Mouse (Mus musculus): Measurements from ENCODE around the gene Rab26. TPM values are rescaled to one million over a fixed set of nuclear protein-coding genes. Genes with fewer than 3 reads are reported as not detected.
A peak's percentile ranks its signal among the peaks of the same experiment; 100 is the strongest.

Gene Rab26
- polyA plus RNA-seq, 1 experiment from 2014 or later = 0.40 TPM

DNA sequence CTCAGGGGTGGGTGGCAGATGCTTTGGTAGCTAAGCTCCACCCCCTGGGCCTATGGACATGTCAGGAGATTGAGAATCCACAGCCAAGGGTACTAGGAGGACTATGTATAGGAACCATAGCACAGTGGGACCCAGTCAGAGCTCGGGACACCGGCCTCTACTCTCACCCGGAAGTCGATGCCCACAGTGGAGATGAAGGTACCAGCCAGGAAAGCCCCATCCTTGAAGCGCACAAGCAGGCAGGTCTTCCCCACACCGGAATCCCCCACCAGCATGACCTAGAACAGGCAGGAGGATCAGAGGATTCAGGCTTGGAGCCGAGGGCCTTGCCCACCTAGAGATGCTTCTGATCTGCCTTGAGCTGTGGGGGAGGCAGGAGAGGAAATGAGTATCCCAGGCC lies 2.0 kb downstream of the Rab26 start:
- no peak for TF ChIP-seq CTCF (IDR thresholded peaks at IDR 0.05)
- in situ Hi-C loops (cut with MboI; ENCODE audit: low pct_unique_long_range_greater_than_20kb) = loop anchor here (5.0 kb wide), 1 partner anchor 130 kb away; no protein-coding TSS in a partner anchor
- ATAC-seq = no peak
- POLR2A ChIA-PET = interaction anchor here (0.5 kb wide), 1 partner anchor 69 kb away, joined by 3 read pairs; no protein-coding TSS in a partner anchor
- DNase-seq (ENCODE audit: low read depth, low spot score) = no peak
- CTCF ChIA-PET = no interaction called here
- H3K27me3 ChIP-seq = no peaks in the 10 kb centered on the region

- POLR2A ChIA-PET = no interaction called here
- no peak for TF ChIP-seq CTCF (IDR thresholded peaks at IDR 0.05)
- no peaks in the 10 kb centered on the region for H3K27me3 ChIP-seq
- in situ Hi-C loops (cut with MboI; ENCODE audit: low pct_unique_long_range_greater_than_20kb) = loop anchor here (5.0 kb wide), 1 partner anchor 131 kb away; no protein-coding TSS in a partner anchor
- no peak for ATAC-seq
- CTCF ChIA-PET = interaction anchor here (1.8 to 2.0 kb wide), 2 partner anchors 52 to 136 kb away, joined by 4 read pairs; no protein-coding TSS in a partner anchor
- no peak for DNase-seq (ENCODE audit: low read depth, low spot score)
These were observed 2.9 kb downstream of the Rab26 start for GRCm38 (mm10) chr17:24531064-24531463.

DNA sequence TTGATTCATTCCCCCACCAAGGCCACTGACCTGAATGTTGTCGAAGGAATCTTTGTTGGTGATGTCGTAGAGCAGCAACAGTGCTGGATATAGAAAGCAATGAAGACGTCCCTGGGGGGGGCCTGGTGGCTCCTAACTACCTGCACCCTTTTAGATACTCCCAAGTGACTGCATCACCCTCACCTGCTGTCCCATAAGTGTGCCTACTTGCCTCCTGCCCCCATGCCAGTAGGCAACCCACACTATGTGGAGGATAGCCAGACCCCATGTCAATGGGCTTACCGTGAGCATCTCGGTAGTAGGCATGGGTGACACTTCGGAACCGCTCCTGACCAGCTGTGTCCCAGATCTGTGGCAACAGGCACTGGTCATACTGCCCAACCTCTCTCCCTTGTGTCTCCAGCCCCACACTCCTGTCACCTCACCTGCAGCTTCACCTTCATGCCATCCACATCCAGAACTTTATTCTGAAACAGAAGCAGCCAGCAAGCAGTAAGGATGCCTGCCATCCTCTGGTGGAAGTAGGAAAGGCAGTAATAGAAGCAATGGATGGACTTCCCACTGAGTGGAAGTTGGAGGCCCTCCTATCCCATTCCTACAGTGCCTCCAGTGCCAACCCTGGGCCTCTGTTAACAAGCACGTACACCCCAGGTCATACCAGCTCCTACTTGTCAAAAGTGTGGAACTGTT lies 3.5 kb downstream of the Rab26 start:
- CTCF ChIA-PET = interaction anchor here (1.5 to 2.0 kb wide), 3 partner anchors 8 to 137 kb away, joined by 4 to 5 read pairs (median 4); no protein-coding TSS in a partner anchor
- POLR2A ChIA-PET = no interaction called here
- DNase-seq (ENCODE audit: low read depth, low spot score) (no peak), ATAC-seq (no peak)
- in situ Hi-C loops (cut with MboI; ENCODE audit: low pct_unique_long_range_greater_than_20kb) = loop anchor here (5.0 kb wide), 1 partner anchor 132 kb away; no protein-coding TSS in a partner anchor
- no peaks in the 10 kb centered on the region for H3K27me3 ChIP-seq
- TF ChIP-seq CTCF (IDR thresholded peaks at IDR 0.05) = peak; percentile 24

DNA sequence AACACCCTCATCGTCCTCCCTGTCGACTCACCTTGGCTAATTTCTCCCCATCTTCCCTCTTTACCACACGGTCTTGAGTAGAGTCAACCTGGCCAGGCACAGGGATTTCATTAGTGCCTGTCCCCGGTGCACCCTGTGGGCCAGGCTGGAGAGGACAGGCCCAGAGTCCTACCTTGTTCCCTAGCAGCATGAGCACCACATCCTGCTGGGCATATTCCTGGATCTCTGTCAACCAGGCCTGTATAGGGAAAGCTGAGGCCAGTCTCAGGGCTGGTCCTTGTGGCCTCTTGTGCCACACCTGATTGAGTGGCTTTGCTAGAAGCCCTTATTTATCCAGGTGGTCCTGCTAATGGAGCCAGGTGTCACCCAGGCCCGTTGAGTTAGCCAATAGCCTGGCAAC lies 4.1 kb downstream of the Rab26 start:
- no peak for ATAC-seq
- no peak for TF ChIP-seq CTCF (IDR thresholded peaks at IDR 0.05)
- in situ Hi-C loops (cut with MboI; ENCODE audit: low pct_unique_long_range_greater_than_20kb) = loop anchor here (5.0 kb wide), 2 partner anchors 48 to 132 kb away; no protein-coding TSS in a partner anchor

GRCm38 (mm10) chr17:24529007-24529451 lies 5.0 kb downstream of the Rab26 start:
- DNase-seq (ENCODE audit: low read depth, low spot score) (no peak), ATAC-seq (no peak)
- POLR2A ChIA-PET = no interaction called here
- peak; percentile 89 for TF ChIP-seq CTCF (IDR thresholded peaks at IDR 0.05)
- CTCF ChIA-PET = interaction anchor here (1.2 to 1.8 kb wide), 3 partner anchors 9 to 54 kb away, joined by 4 to 5 read pairs (median 4); no protein-coding TSS in a partner anchor
- no peaks in the 10 kb centered on the region for H3K27me3 ChIP-seq
- in situ Hi-C loops (cut with MboI; ENCODE audit: low pct_unique_long_range_greater_than_20kb) = loop anchor here (5.0 kb wide), 1 partner anchor 47 kb away; no protein-coding TSS in a partner anchor

More for the DNA sequence above, 4.1 kb downstream of the Rab26 start:
- H3K27me3 ChIP-seq = no peaks in the 10 kb centered on the region
- DNase-seq (ENCODE audit: low read depth, low spot score) = no peak
- CTCF ChIA-PET = interaction anchor here (1.2 to 2.0 kb wide), 4 partner anchors 9 to 137 kb away, joined by 4 to 5 read pairs (median 4); no protein-coding TSS in a partner anchor
- POLR2A ChIA-PET = no interaction called here

- CTCF ChIA-PET = no interaction called here
- in situ Hi-C loops (cut with MboI; ENCODE audit: low pct_unique_long_range_greater_than_20kb) = loop anchor here (5.0 kb wide), 1 partner anchor 46 kb away; no protein-coding TSS in a partner anchor
- POLR2A ChIA-PET = interaction anchor here (1.2 kb wide), 1 partner anchor 16 kb away, joined by 3 read pairs; no protein-coding TSS in a partner anchor
- no peak for DNase-seq (ENCODE audit: low read depth, low spot score)
- H3K27me3 ChIP-seq = no peaks in the 10 kb centered on the region
- no peak for TF ChIP-seq CTCF (IDR thresholded peaks at IDR 0.05)
- ATAC-seq = no peak
These were observed 5.5 kb downstream of the Rab26 start for GRCm38 (mm10) chr17:24528560-24528918.

- no peak for TF ChIP-seq CTCF (IDR thresholded peaks at IDR 0.05)
- ChIA-PET CTCF (interaction anchor here (1.0 to 1.3 kb wide), 5 partner anchors 11 to 141 kb away, joined by 3 to 6 read pairs (median 4); partner anchors contain the start of gene Zfp598), POLR2A (interaction anchor here (1.1 to 1.2 kb wide), 2 partner anchors 15 to 49 kb away, joined by 3 to 4 read pairs; partner anchors contain the start of gene Mlst8)
- in situ Hi-C loops (cut with MboI; ENCODE audit: low pct_unique_long_range_greater_than_20kb) = loop anchor here (5.0 kb wide), 1 partner anchor 46 kb away; no protein-coding TSS in a partner anchor
- H3K27me3 ChIP-seq = no peaks in the 10 kb centered on the region
- peak; percentile 99 for DNase-seq (ENCODE audit: low read depth, low spot score)
- ATAC-seq = peak; percentile 97
These were observed 6.1 kb downstream of the Rab26 start, which contains the start of gene Traf7 for GRCm38 (mm10) chr17:24527723-24528559. TSS of gene Traf7 (minus strand) at chr17:24527938.

DNA sequence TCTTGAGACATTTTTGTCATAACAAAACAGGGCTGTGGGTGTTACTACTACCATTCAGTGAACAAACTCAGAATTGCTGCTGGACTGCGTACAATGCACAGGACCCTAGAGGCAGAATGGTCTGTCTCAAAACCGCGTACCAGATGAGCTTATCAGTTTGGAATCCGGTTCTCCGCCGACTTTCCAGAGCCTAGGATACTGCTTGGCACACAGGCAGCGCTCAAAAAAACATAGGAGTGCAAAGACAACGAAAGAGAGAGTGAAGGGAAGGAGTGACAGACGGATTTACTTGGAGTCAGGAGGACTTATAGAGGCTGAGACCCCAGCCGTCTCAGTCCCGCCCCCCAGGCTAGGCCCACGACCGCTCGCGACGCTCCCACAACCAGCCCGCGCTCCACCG lies 6.7 kb downstream of the Rab26 start:
- ATAC-seq (peak; percentile 6), DNase-seq (ENCODE audit: low read depth, low spot score) (no peak)
- ChIA-PET CTCF (interaction anchor here (0.8 to 1.5 kb wide), 7 partner anchors 11 to 142 kb away, joined by 3 to 6 read pairs (median 4); partner anchors contain the start of genes Mlst8 and Zfp598), POLR2A (interaction anchor here (1.1 to 1.2 kb wide), 2 partner anchors 15 to 48 kb away, joined by 3 to 4 read pairs; partner anchors contain the start of gene Mlst8)
- no peaks in the 10 kb centered on the region for H3K27me3 ChIP-seq
- in situ Hi-C loops (cut with MboI; ENCODE audit: low pct_unique_long_range_greater_than_20kb) = loop anchor here (5.0 kb wide), 1 partner anchor 45 kb away; no protein-coding TSS in a partner anchor
- TF ChIP-seq CTCF (IDR thresholded peaks at IDR 0.05) = no peak

DNA sequence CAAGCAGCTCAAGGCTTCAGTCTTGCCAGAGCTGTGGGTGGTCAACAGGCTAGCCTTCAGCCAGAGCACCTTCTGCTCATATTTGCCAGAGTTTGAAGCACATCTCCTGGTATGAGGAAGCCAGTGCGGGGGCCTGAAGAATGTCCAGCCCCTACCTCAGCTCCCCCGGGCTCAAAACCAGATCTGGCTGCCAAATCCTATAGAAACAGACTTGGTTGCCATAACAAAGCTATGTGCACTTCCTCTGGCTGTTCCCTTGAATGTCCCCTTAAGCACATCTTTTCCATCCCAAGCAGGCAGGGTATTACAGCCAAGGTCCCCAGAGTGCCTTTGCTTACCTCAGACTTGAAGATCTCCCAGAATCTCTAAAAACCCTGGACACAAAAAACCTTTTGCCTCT lies 9.3 kb downstream of the Rab26 start:
- POLR2A ChIA-PET = no interaction called here
- no peak for ATAC-seq
- H3K27me3 ChIP-seq = no peaks in the 10 kb centered on the region
- TF ChIP-seq CTCF (IDR thresholded peaks at IDR 0.05) = no peak
- in situ Hi-C loops (cut with MboI; ENCODE audit: low pct_unique_long_range_greater_than_20kb) = loop anchor here (5.0 kb wide), 1 partner anchor 42 kb away; no protein-coding TSS in a partner anchor
- CTCF ChIA-PET = interaction anchor here (1.8 to 1.9 kb wide), 2 partner anchors 14 to 46 kb away, joined by 5 to 9 read pairs; partner anchors contain the start of gene Mlst8
- DNase-seq (ENCODE audit: low read depth, low spot score) = no peak

DNA sequence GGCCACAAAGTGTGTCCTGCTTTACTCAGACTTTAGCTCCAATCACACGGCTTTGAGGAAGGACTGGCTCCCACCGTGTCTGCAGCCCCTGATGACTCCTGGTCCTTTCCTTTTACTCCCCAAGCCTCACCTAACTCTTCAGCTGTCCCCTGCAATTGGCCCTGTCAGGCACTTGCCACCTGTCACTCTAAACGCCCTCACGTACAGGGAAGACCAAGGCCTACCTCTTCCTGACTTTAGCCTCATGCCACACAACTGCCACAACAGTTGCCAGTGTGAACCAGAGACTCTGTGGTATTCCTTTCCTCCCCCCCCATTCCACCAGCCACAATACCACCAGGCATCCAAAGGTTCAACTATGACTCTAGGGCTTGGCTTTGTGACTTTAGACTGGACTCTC lies 13.6 kb downstream of the Rab26 start:
- ChIA-PET POLR2A (interaction anchor here (0.9 kb wide), 1 partner anchor 9 kb away, joined by 5 read pairs; no protein-coding TSS in a partner anchor), CTCF (no interaction called here)
- in situ Hi-C loops (cut with MboI; ENCODE audit: low pct_unique_long_range_greater_than_20kb) = no loop called here
- no peaks in the 10 kb centered on the region for H3K27me3 ChIP-seq
- ATAC-seq = no peak
- TF ChIP-seq CTCF (IDR thresholded peaks at IDR 0.05) = no peak
- no peak for DNase-seq (ENCODE audit: low read depth, low spot score)
